Comparison of ENCODE assay signal across 8 mouse cellular contexts in the genomic region with DNA sequence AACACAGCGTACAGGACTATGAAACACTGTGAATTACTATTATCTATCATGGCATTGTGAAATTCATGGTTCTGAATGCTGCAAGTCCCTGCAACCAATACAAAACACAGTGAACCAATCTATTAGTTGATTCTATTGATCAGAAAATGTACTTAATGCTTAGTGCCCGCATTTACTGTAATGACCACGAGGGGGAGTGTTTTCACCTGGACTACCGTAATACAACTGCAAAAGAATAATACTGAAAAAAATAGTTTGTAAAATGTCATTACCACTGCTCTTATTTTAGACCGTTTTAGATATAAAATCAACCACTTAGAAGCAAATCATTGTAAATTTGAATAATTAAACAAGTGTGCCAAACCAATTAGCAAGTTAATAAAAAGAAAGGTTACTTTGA.
DNase-seq lines count a peak whose midpoint lies in the region; ATAC-seq and TF ChIP-seq lines count a peak whose summit lies in the region.
"Had no signal": no experiment of that assay in that cellular context is flagged by ENCODE, and none has a peak within 500 bp of the region (broad histone marks: within the 10 kb centered on the region; RNA-seq: fewer than 3 reads in every experiment).

No protein-coding gene starts in this region.

- no peak for ATAC-seq in kidney, embryonic 15.5 days (replicated peaks; ENCODE audit: low FRiP score)

- peaks cover 25% of the 10 kb centered on the region for H3K4me1 ChIP-seq in kidney, embryonic 15.5 days
- H3K4me1 ChIP-seq in MEL (ENCODE audit: control insufficient read depth in 1 of 2, insufficient read depth in 2 of 2, low read length in 2 of 2): no peaks in the 10 kb centered on the region
- no peaks in the 10 kb centered on the region for H3K4me1 ChIP-seq in cortical plate, adult 2 months (ENCODE audit: control insufficient read depth, insufficient read depth, low read length)
- H3K4me1 ChIP-seq: embryonic facial prominence, embryonic 15.5 days had no signal

- H3K27me3 ChIP-seq in kidney, embryonic 15.5 days: no peaks in the 10 kb centered on the region
- no peaks in the 10 kb centered on the region for H3K27me3 ChIP-seq in MEL (ENCODE audit: control insufficient read depth in 1 of 2, insufficient read depth in 2 of 2, low read length in 2 of 2)
- H3K27me3 ChIP-seq: embryonic facial prominence, embryonic 15.5 days had no signal

- peak; percentile 40 for TF ChIP-seq RAD21 in MEL (IDR thresholded peaks at IDR 0.05; ENCODE audit: low read depth, low read length)

- DNase-seq in kidney, adult 18-20 months: peak; percentile 36
- peak; percentile 45 to 52 for DNase-seq in B cell, adult 2 months
- DNase-seq in MEL (ENCODE audit: low read depth, low spot score): peak; percentile 26
- peak; percentile 31 for DNase-seq in lung, postnatal 10 days
- DNase-seq in ovary, postnatal 36 days (ENCODE audit: low spot score): no peak

- H3K9ac ChIP-seq in kidney, embryonic 15.5 days: no peak overlapping the region
- H3K9ac ChIP-seq in MEL (ENCODE audit: control insufficient read depth, low read depth, low read length, poor library complexity, severe bottlenecking): no peak overlapping the region
- H3K9ac ChIP-seq: embryonic facial prominence, embryonic 15.5 days had no signal

- no peak for TF ChIP-seq POLR2A in MEL (IDR thresholded peaks at IDR 0.05; ENCODE audit: control insufficient read depth in 1 of 2, insufficient read depth in 1 of 2, low read depth in 1 of 2, low read length in 2 of 2, poor library complexity in 1 of 2)
- no peak for TF ChIP-seq POLR2A in cortical plate, adult 2 months (IDR thresholded peaks at IDR 0.05; ENCODE audit: extremely low read depth, insufficient read depth, low read length)

- H3K27ac ChIP-seq in kidney, embryonic 15.5 days: no peak overlapping the region
- H3K27ac ChIP-seq in MEL (ENCODE audit: control insufficient read depth, low read depth, low read length): no peak overlapping the region
- no peak overlapping the region for H3K27ac ChIP-seq in cortical plate, adult 2 months (ENCODE audit: insufficient read depth, low read length)
- H3K27ac ChIP-seq: embryonic facial prominence, embryonic 15.5 days had no signal

- no peak overlapping the region for H3K4me2 ChIP-seq in kidney, embryonic 15.5 days
- H3K4me2 ChIP-seq: embryonic facial prominence, embryonic 15.5 days had no signal

- no peaks in the 10 kb centered on the region for H3K9me3 ChIP-seq in kidney, embryonic 15.5 days (replicated peaks)
- no peaks in the 10 kb centered on the region for H3K9me3 ChIP-seq in MEL (replicated peaks; ENCODE audit: insufficient read depth, low read length)
- H3K9me3 ChIP-seq: embryonic facial prominence, embryonic 15.5 days had no signal

- no peaks in the 10 kb centered on the region for H3K36me3 ChIP-seq in kidney, embryonic 15.5 days
- H3K36me3 ChIP-seq in MEL (ENCODE audit: control insufficient read depth in 1 of 2, insufficient read depth in 2 of 2, low read length in 2 of 2): no peaks in the 10 kb centered on the region
- H3K36me3 ChIP-seq: embryonic facial prominence, embryonic 15.5 days had no signal

- TF ChIP-seq EP300 in MEL (IDR thresholded peaks at IDR 0.05; ENCODE audit: low read depth in 1 of 2, low read length in 2 of 2): no peak

- WGBS in kidney, embryonic 15.5 days: 26% methylated on average over 5 of the region's 5 CpGs

- TF ChIP-seq CTCF in MEL (IDR thresholded peaks at IDR 0.05 in 2 of 3, conservative IDR thresholded peaks at IDR 0.05 in 1 of 3; ENCODE audit: control insufficient read depth in 1 of 3, insufficient read depth in 1 of 3, low read depth in 2 of 3, low read length in 3 of 3, poor library complexity in 1 of 3, severe bottlenecking in 1 of 3): peak in 2 of 3 experiments; percentile 22 to 60; a peak in 3 of 6 replicates
- peak; percentile 13; the same call in 1 of the 2 replicates for TF ChIP-seq CTCF in cortical plate, adult 2 months (IDR thresholded peaks at IDR 0.05; ENCODE audit: extremely low read depth, insufficient read depth, low read length)

- no peak overlapping the region for H3K4me3 ChIP-seq in kidney, embryonic 15.5 days (replicated peaks)
- H3K4me3 ChIP-seq in MEL (ENCODE audit: control insufficient read depth in 1 of 2, insufficient read depth in 1 of 2, low read depth in 2 of 2, low read length in 2 of 2): no peak overlapping the region
- H3K4me3 ChIP-seq in cortical plate, adult 2 months (ENCODE audit: insufficient read depth, low read length): no peak overlapping the region
- H3K4me3 ChIP-seq: embryonic facial prominence, embryonic 15.5 days had no signal

- H3K79me2 ChIP-seq in MEL (ENCODE audit: control insufficient read depth, insufficient read depth, low read length, poor library complexity): no peaks in the 10 kb centered on the region

TF ChIP-seq in MEL, 35 proteins besides CTCF, POLR2A, EP300 and RAD21:
- TF ChIP-seq CHD1 (IDR thresholded peaks at IDR 0.05; ENCODE audit: low read depth, low read length) (no peak), SMC3 (IDR thresholded peaks at IDR 0.05; ENCODE audit: low read depth, low read length) (peak; percentile 55), ZC3H11A (IDR thresholded peaks at IDR 0.05; ENCODE audit: low read depth, low read length) (0 out of 2 replicates have a peak, but pooled peaks have one; percentile 13)
